Mouse (Mus musculus) heart, embryonic 14.5 days (tissue): ENCODE measurements around the gene Tac4. TPM values are rescaled to one million over a fixed set of nuclear protein-coding genes. Genes with fewer than 3 reads are reported as not detected.

Experiments
- ATAC-seq: fragments of 200-750 bp; cut with Nextera tagmentation; 2 replicates; pipeline ENCODE4 v1.8.0; 2017; ENCODE audit warnings: low read depth, moderate TSS enrichment; ENCODE audit not compliant: insufficient number of reproducible peaks, insufficient read depth, low FRiP score
- H3K27ac ChIP-seq, 2 experiments: fragments of 200-500 bp in 1 of 2; fragments of 300-500 bp in 1 of 2; sonication (generic) in 1 of 2; replicated peaks in 1 of 2; 2 replicates each; pipeline ENCODE4 v1.5.1; 2012 to 2014; ENCODE audit warnings: low read depth in 2 of 2, low read length in 2 of 2, control low read depth in 1 of 2, mild to moderate bottlenecking in 1 of 2, mixed read lengths in 1 of 2; ENCODE audit not compliant: control insufficient read depth in 1 of 2, insufficient read depth in 1 of 2
- H3K27me3 ChIP-seq: fragments of 300-500 bp; sonication (generic); 2 replicates; pipeline ENCODE4 v1.6.1; 2014; ENCODE audit warnings: mild to moderate bottlenecking, low read length, control low read depth; ENCODE audit not compliant: control insufficient read depth, insufficient read depth
- H3K36me3 ChIP-seq: fragments of 300-500 bp; sonication (generic); 2 replicates; pipeline ENCODE4 v1.6.1; 2014; ENCODE audit warnings: mild to moderate bottlenecking, control low read depth, low read length, mixed read lengths; ENCODE audit not compliant: control insufficient read depth, insufficient read depth
- H3K4me1 ChIP-seq, 2 experiments: fragments of 200-500 bp in 1 of 2; fragments of 300-500 bp in 1 of 2; sonication (generic) in 1 of 2; 2 replicates each; pipeline ENCODE4 v1.6.1; 2012 to 2014; ENCODE audit warnings: low read length in 2 of 2, control low read depth in 1 of 2, mixed read lengths in 1 of 2; ENCODE audit not compliant: control insufficient read depth in 2 of 2, insufficient read depth in 2 of 2
- H3K4me2 ChIP-seq: fragments of 300-500 bp; sonication (generic); 2 replicates; pipeline ENCODE4 v1.6.1; 2014; ENCODE audit warnings: mild to moderate bottlenecking, low read length
- H3K4me3 ChIP-seq, 2 experiments: fragments of 200-500 bp in 1 of 2; fragments of 300-500 bp in 1 of 2; sonication (generic) in 1 of 2; 2 replicates each; pipeline ENCODE4 v1.5.1; 2012 to 2014; ENCODE audit warnings: low read length in 2 of 2, mild to moderate bottlenecking in 2 of 2, control low read depth in 1 of 2, low read depth in 1 of 2, moderate library complexity in 1 of 2; ENCODE audit not compliant: control insufficient read depth in 1 of 2, insufficient read depth in 1 of 2
- H3K9ac ChIP-seq: fragments of 300-500 bp; sonication (generic); 2 replicates; pipeline ENCODE4 v1.6.1; 2014; ENCODE audit warnings: mild to moderate bottlenecking, low read length
- H3K9me3 ChIP-seq: fragments of 300-500 bp; sonication (generic); 2 replicates; pipeline ENCODE4 v1.6.1; 2016; ENCODE audit warnings: low read length, control low read depth; ENCODE audit not compliant: control insufficient read depth
- WGBS: fragments of 180-500 bp; shearing (Covaris S2); extraction: QIAGEN DNeasy Blood & Tissue Kit; methylation state at CpG from one replicate; pipeline ENCODE4 v1.1.7; 2014; 5-methylcytosine and 5-hydroxymethylcytosine counted together
- polyA plus RNA-seq: library from polyadenylated mRNA; unstranded; fragments of >200 nt; fragmentation: Nextera tagmentation; extraction: Ambion mirVana; gene quantifications from 2 replicates; pipeline ENCODE4 v1.2.1, GENCODE M21; 2014

The Tac4 gene
- polyA plus RNA-seq, 1 experiment from 2014 or later = not detected

- no peak overlapping the region for H3K27ac ChIP-seq
- no peaks in the 10 kb centered on the region for H3K9me3 ChIP-seq
- H3K4me1 ChIP-seq = no peaks in the 10 kb centered on the region; a peak in 1 of 4 replicates
- no peak overlapping the region for H3K4me3 ChIP-seq
- no peak overlapping the region for H3K4me2 ChIP-seq
- peaks cover 100% of the 10 kb centered on the region for H3K36me3 ChIP-seq
- no peaks in the 10 kb centered on the region for H3K27me3 ChIP-seq
- 92% methylated on average over 4 of the region's 4 CpGs for WGBS
- no peak overlapping the region for H3K9ac ChIP-seq
- no peak for ATAC-seq
These were observed 17.8 kb downstream of the Tac4 start for GRCm38 (mm10) chr11:95279061-95279659.

GRCm38 (mm10) chr11:95282331-95282730 lies 21.0 kb downstream of the Tac4 start:
- no peak for ATAC-seq
- WGBS = 95% methylated on average over 5 of the region's 5 CpGs

GRCm38 (mm10) chr11:95291998-95292397 lies 30.7 kb downstream of the Tac4 start:
- H3K4me1 ChIP-seq = no peaks in the 10 kb centered on the region

More at GRCm38 (mm10) chr11:95282331-95282730, 21.0 kb downstream of the Tac4 start:
- H3K36me3 ChIP-seq = peaks cover 100% of the 10 kb centered on the region
- H3K4me2 ChIP-seq = no peak overlapping the region
- H3K4me3 ChIP-seq = no peak overlapping the region
- no peaks in the 10 kb centered on the region for H3K4me1 ChIP-seq
- H3K9me3 ChIP-seq = no peaks in the 10 kb centered on the region
- H3K27ac ChIP-seq = no peak overlapping the region
- no peaks in the 10 kb centered on the region for H3K27me3 ChIP-seq
- no peak overlapping the region for H3K9ac ChIP-seq

GRCm38 (mm10) chr11:95293017-95293624 lies 31.8 kb downstream of the Tac4 start:
- Histone ChIP-seq H3K4me1 (no peaks in the 10 kb centered on the region), H3K36me3 (peaks cover 84% of the 10 kb centered on the region), H3K9me3 (no peaks in the 10 kb centered on the region), H3K27ac (no peak overlapping the region), H3K4me2 (no peak overlapping the region), H3K9ac (no peak overlapping the region), H3K4me3 (no peak overlapping the region), H3K27me3 (no peaks in the 10 kb centered on the region)
- 82% methylated on average over 8 of the region's 8 CpGs for WGBS
- ATAC-seq = no peak

More at GRCm38 (mm10) chr11:95291998-95292397, 30.7 kb downstream of the Tac4 start:
- no peak overlapping the region for H3K9ac ChIP-seq
- H3K4me2 ChIP-seq = no peak overlapping the region
- no peaks in the 10 kb centered on the region for H3K9me3 ChIP-seq
- ATAC-seq = no peak
- WGBS = 68% methylated on average over 4 of the region's 4 CpGs
- H3K4me3 ChIP-seq = no peak overlapping the region
- H3K27me3 ChIP-seq = no peaks in the 10 kb centered on the region
- H3K27ac ChIP-seq = no peak overlapping the region
- peaks cover 84% of the 10 kb centered on the region for H3K36me3 ChIP-seq

DNA sequence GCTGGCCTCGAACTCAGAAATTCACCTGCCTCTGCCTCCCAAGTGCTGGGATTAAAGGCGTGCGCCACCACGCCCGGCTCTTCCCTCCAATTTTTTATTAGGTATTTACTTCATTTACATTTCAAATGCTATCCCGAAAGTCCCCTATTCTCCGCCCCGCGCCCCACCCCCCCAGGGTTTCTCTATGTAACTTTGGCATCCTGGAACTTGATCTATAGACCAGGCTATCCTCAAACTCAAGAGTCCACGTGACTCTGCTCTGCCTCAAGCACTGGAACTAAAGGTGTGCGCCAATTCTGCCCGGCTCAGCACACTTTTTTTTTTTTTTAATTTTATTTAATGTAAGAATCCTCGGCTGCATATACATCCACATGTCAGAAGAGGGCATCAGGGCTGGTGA lies 34.4 kb downstream of the Tac4 start:
- WGBS = 96% methylated on average over 12 of the region's 13 CpGs
- H3K9ac ChIP-seq = no peak overlapping the region
- H3K4me3 ChIP-seq = no peak overlapping the region
- H3K36me3 ChIP-seq = peaks cover 83% of the 10 kb centered on the region
- H3K27ac ChIP-seq = no peak overlapping the region
- H3K4me1 ChIP-seq = no peaks in the 10 kb centered on the region
- H3K27me3 ChIP-seq = no peaks in the 10 kb centered on the region
- no peak overlapping the region for H3K4me2 ChIP-seq
- H3K9me3 ChIP-seq = no peaks in the 10 kb centered on the region
- ATAC-seq = no peak

- Histone ChIP-seq H3K4me2 (no peak overlapping the region), H3K9me3 (no peaks in the 10 kb centered on the region), H3K4me3 (no peak overlapping the region), H3K4me1 (no peaks in the 10 kb centered on the region), H3K36me3 (peaks cover 83% of the 10 kb centered on the region), H3K27ac (no peak overlapping the region), H3K9ac (no peak overlapping the region), H3K27me3 (no peaks in the 10 kb centered on the region)
- 16% methylated on average over 2 of the region's 2 CpGs for WGBS
- ATAC-seq = no peak
These were observed 36.8 kb downstream of the Tac4 start for GRCm38 (mm10) chr11:95298146-95298545.

DNA sequence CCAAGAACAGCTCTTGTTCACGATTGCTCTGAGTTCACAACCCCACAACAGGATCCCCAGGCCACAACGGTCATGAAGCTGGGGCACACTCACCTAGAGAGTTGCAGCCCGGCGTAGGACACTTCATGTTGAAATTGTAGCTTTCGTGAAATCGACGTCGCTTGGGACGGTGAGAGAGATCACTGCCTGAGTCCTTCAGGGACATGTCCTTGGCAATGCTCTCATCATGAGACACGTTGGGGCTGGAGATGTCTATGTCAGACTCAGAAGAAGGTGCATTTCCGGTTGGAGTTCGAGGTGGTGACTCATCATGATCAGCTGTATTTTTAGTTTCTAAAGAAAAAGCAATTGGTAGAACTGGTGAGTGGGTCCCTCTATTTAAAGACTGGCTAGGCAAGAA lies 38.6 kb downstream of the Tac4 start:
- WGBS = 79% methylated on average over 12 of the region's 12 CpGs
- peaks cover 78% of the 10 kb centered on the region for H3K36me3 ChIP-seq

More for the DNA sequence above, 38.6 kb downstream of the Tac4 start:
- H3K4me3 ChIP-seq = no peak overlapping the region
- no peak overlapping the region for H3K4me2 ChIP-seq
- no peak overlapping the region for H3K27ac ChIP-seq
- H3K27me3 ChIP-seq = no peaks in the 10 kb centered on the region
- H3K9ac ChIP-seq = no peak overlapping the region
- peaks cover 0 to 4% of the 10 kb centered on the region in 2 experiments; a peak in 1 of 4 replicates for H3K4me1 ChIP-seq
- H3K9me3 ChIP-seq = no peaks in the 10 kb centered on the region
- ATAC-seq = no peak
